ENCODE assay signal across 12 mouse cellular contexts in genomic region chr6:56837621-56838020, GRCm38 (mm10).
"Had no signal": no experiment of that assay in that cellular context is flagged by ENCODE, and none has a peak within 500 bp of the region (broad histone marks: within the 10 kb centered on the region; RNA-seq: fewer than 3 reads in every experiment).

No protein-coding gene starts in this region.

- H3K4me1 ChIP-seq: midbrain, embryonic 12.5 days; neural tube, embryonic 15.5 days had no signal

- DNase-seq: kidney, adult 9 months; kidney, postnatal 36 days; left cerebral cortex, postnatal 4 days; lung, adult 18-20 months; right cerebral cortex, adult 18-20 months; thymus, postnatal 36 days had no signal

- H3K9me3 ChIP-seq: limb, embryonic 13.5 days; midbrain, embryonic 12.5 days; neural tube, embryonic 15.5 days had no signal

- H3K27me3 ChIP-seq: limb, embryonic 13.5 days; neural tube, embryonic 15.5 days had no signal

- H3K4me2 ChIP-seq: limb, embryonic 13.5 days; midbrain, embryonic 12.5 days; neural tube, embryonic 15.5 days had no signal

- H3K27ac ChIP-seq: kidney, postnatal 0 days; limb, embryonic 13.5 days; liver, embryonic 14.5 days; midbrain, embryonic 12.5 days; neural tube, embryonic 15.5 days had no signal

- H3K9ac ChIP-seq: limb, embryonic 13.5 days; liver, embryonic 14.5 days; midbrain, embryonic 12.5 days; neural tube, embryonic 15.5 days had no signal

- H3K4me3 ChIP-seq: limb, embryonic 13.5 days; midbrain, embryonic 12.5 days; myocyte; neural tube, embryonic 15.5 days had no signal

- H3K36me3 ChIP-seq: midbrain, embryonic 12.5 days; neural tube, embryonic 15.5 days had no signal
